Mouse (Mus musculus) hindlimb bud, embryonic 11.5 days (tissue): ENCODE measurements around the gene Fam71b.

Experiments used
- DNase-seq: peaks from one replicate; pipeline ENCODE4 v3.0.0-alpha.2; 2012; ENCODE audit warnings: low read depth, low spot score; ENCODE audit errors: extremely low spot score

Fam71b gene

GRCm38 (mm10) chr11:46396167-46396859, at the start of gene Fam71b:
Fam71b (plus strand) TSS chr11:46396559.
- no peak for DNase-seq

GRCm38 (mm10) chr11:46347756-46348155, 48.6 kb upstream of the Fam71b start:
- DNase-seq = no peak

- no peak for DNase-seq
Observed at GRCm38 (mm10) chr11:46348416-46348815, 47.9 kb upstream of the Fam71b start.

GRCm38 (mm10) chr11:46349681-46350410, 46.5 kb upstream of the Fam71b start:
- peak; percentile 53 for DNase-seq

- no peak for DNase-seq
Observed at GRCm38 (mm10) chr11:46358369-46358768, 38.0 kb upstream of the Fam71b start.

GRCm38 (mm10) chr11:46360991-46361665, 35.2 kb upstream of the Fam71b start:
- peak; percentile 31 for DNase-seq

- no peak for DNase-seq
Observed at GRCm38 (mm10) chr11:46362061-46363022, 34.0 kb upstream of the Fam71b start.

- no peak for DNase-seq
Observed at GRCm38 (mm10) chr11:46363864-46364263, 32.5 kb upstream of the Fam71b start.

GRCm38 (mm10) chr11:46365744-46366143, 30.6 kb upstream of the Fam71b start:
- DNase-seq = no peak

- DNase-seq = no peak
Observed at GRCm38 (mm10) chr11:46366357-46366756, 30.0 kb upstream of the Fam71b start.

- DNase-seq = no peak
Observed at GRCm38 (mm10) chr11:46370457-46370856, 25.9 kb upstream of the Fam71b start.

GRCm38 (mm10) chr11:46371250-46371649, 25.1 kb upstream of the Fam71b start:
- DNase-seq = no peak

GRCm38 (mm10) chr11:46372331-46372953, 23.9 kb upstream of the Fam71b start:
- DNase-seq = no peak

- DNase-seq = no peak
Observed at GRCm38 (mm10) chr11:46373071-46374030, 23.0 kb upstream of the Fam71b start.

- DNase-seq = no peak
Observed at GRCm38 (mm10) chr11:46375015-46375414, 21.3 kb upstream of the Fam71b start.

- DNase-seq = no peak
Observed at GRCm38 (mm10) chr11:46377316-46377715, 19.0 kb upstream of the Fam71b start.

GRCm38 (mm10) chr11:46377819-46378782, 18.3 kb upstream of the Fam71b start:
- DNase-seq = no peak

- no peak for DNase-seq
Observed at GRCm38 (mm10) chr11:46380097-46380675, 16.2 kb upstream of the Fam71b start.
